Mouse (Mus musculus): ENCODE results near the gene Med13l. TPM values are rescaled to one million over a fixed set of nuclear protein-coding genes. Genes with fewer than 3 reads are reported as not detected.

The Med13l gene
- polyA plus RNA-seq, 1 experiment from 2014 or later = 17.1 TPM

DNA sequence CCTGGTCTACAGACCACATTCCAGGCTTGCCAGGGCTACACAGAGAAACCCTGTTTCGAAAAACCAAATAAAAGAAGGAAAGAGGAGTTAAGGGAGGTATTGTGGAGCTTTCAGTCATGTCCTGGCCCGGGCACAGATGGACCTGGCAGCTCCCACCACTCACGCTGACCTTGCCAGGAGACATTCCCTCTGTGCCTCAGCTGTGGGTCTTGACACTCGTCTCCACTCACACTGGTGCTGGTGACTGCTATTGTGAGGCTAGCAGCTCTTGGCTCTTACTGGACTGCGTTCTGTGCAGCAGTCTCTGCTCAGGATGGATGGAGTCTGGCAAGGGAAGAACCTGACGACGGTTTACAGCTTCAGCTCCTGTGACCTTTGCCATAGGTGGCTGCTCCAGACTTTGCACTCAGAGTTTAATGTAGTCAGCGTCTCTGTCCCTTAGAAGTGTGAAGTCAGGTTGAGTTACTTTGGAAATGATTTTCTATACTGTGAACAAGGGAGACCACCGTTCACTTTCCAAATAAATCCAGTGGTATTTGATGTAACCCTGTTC is 118.9 kb downstream of the Med13l start:
- Histone ChIP-seq H3K9ac (replicated peaks) (no peak overlapping the region), H3K9me3 (no peaks in the 10 kb centered on the region), H3K27ac (no peak overlapping the region), H3K4me1 (replicated peaks) (peaks cover 12% of the 10 kb centered on the region), H3K4me3 (replicated peaks) (no peak overlapping the region), H3K4me2 (no peak overlapping the region), H3K27me3 (no peaks in the 10 kb centered on the region), H3K36me3 (peaks cover 23% of the 10 kb centered on the region)
- WGBS = 66% methylated on average over 9 of the region's 9 CpGs
- ATAC-seq (ENCODE audit: insufficient number of reproducible peaks, insufficient read depth, low FRiP score, low TSS enrichment, low read depth) = no peak

DNA sequence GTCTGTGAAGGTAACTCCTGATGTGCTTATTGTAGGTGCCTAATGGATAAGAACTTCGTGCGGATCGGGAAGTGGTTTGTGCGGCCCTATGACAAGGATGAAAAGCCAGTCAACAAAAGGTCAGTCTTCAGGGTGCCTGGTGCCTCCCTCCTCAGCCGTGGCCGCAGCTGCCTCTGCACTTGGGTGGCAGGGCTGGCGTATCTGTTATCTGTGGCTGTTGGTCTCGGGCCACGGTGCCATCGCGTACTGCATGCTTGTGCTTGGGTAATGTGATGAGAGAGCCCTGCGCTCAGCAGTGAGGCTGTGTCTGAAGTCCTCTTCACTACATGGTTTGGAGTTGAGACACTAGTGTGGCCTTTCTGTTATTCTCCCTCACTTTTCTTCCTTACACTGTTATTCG is 120.4 kb downstream of the Med13l start:
- WGBS = 95% methylated on average over 13 of the region's 13 CpGs

DNA sequence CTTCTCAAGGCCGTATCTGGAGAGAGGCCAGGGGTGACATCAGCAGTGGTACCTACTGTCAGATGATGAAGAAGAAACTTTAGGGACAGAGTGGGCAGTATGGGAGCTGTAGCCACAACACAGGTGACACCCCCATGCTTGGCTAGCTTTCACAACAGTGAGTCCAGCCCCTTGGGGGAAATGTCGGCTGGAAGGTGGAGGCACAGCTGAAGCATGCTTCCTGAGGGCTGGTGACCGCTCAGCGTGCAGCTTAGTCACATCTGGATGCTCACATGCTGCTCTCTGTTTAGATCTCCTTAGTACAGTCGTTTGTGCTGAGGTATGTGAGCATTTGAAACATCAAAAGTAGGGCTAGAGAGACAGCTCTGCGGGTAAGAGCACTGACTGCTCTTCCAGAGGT is 121.5 kb downstream of the Med13l start:
- H3K4me3 ChIP-seq (replicated peaks) = no peak overlapping the region
- H3K4me1 ChIP-seq (replicated peaks) = 0 out of 2 replicates have a peak, but pooled peaks cover 6% of the 10 kb centered on the region
- H3K27me3 ChIP-seq = no peaks in the 10 kb centered on the region
- ATAC-seq (ENCODE audit: insufficient number of reproducible peaks, insufficient read depth, low FRiP score, low TSS enrichment, low read depth) = no peak
- H3K4me2 ChIP-seq = no peak overlapping the region
- H3K9me3 ChIP-seq = no peaks in the 10 kb centered on the region
- no peak overlapping the region for H3K9ac ChIP-seq (replicated peaks)
- 91% methylated on average over 6 of the region's 6 CpGs for WGBS
- H3K36me3 ChIP-seq = peaks cover 23% of the 10 kb centered on the region
- H3K27ac ChIP-seq = no peak overlapping the region

More for the DNA sequence above, 120.4 kb downstream of the Med13l start:
- Histone ChIP-seq H3K9ac (replicated peaks) (no peak overlapping the region), H3K9me3 (no peaks in the 10 kb centered on the region), H3K27me3 (no peaks in the 10 kb centered on the region), H3K4me2 (no peak overlapping the region), H3K4me3 (replicated peaks) (no peak overlapping the region), H3K4me1 (replicated peaks) (peaks cover 4% of the 10 kb centered on the region; the same call in 1 of the 2 replicates), H3K27ac (no peak overlapping the region), H3K36me3 (peaks cover 23% of the 10 kb centered on the region)
- no peak for ATAC-seq (ENCODE audit: insufficient number of reproducible peaks, insufficient read depth, low FRiP score, low TSS enrichment, low read depth)

DNA sequence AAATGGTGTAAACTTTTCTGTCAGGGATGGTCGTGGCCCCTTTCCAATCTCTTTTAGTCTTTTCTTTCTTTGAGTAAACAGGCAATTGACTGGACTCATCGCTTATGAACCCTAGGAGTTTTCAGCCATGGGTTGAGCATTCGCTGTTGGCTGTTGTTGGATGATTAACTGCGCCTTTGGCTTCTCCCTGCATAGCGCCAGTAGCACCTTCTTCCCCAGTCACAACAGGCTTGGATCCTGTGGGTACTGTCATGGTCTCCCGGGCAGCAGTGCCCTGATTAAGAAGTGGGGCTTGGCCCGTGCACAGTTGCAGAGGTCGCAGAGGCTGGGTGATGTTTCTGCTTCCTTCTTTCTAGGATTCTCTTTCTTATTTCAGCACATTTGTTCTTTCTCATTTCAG is 124.7 kb downstream of the Med13l start:
- no peak overlapping the region for H3K4me2 ChIP-seq
- no peak for ATAC-seq (ENCODE audit: insufficient number of reproducible peaks, insufficient read depth, low FRiP score, low TSS enrichment, low read depth)
- 88% methylated on average over 8 of the region's 8 CpGs for WGBS

DNA sequence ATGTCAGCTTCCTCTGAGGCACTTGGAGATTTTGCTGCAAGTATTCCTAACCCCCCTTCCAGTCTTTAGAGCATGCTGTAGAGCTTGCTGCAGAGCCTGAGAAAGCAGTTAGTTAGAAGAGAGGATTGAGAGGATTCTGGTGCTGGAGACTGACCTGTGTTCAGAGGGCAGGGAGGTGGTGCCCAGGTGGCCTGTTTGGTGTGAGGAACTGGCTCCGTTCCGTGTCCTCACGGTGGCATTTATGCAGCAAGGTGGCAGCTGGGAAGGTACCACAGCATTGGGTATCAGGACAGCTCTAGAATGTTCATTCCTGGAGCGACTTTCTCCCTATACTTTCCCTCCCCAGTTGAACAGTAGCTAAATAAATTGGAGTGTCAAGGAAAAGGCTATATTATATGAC is 125.5 kb downstream of the Med13l start:
- ATAC-seq (ENCODE audit: insufficient number of reproducible peaks, insufficient read depth, low FRiP score, low TSS enrichment, low read depth) = no peak
- no peaks in the 10 kb centered on the region for H3K9me3 ChIP-seq
- H3K27ac ChIP-seq = no peak overlapping the region
- WGBS = 85% methylated on average over 4 of the region's 4 CpGs
- no peaks in the 10 kb centered on the region for H3K27me3 ChIP-seq
- peaks cover 17% of the 10 kb centered on the region for H3K36me3 ChIP-seq
- H3K4me3 ChIP-seq (replicated peaks) = no peak overlapping the region
- no peak overlapping the region for H3K4me2 ChIP-seq
- no peak overlapping the region for H3K9ac ChIP-seq (replicated peaks)
- peaks cover 14% of the 10 kb centered on the region for H3K4me1 ChIP-seq (replicated peaks)

More for the DNA sequence above, 124.7 kb downstream of the Med13l start:
- Histone ChIP-seq H3K9me3 (no peaks in the 10 kb centered on the region), H3K4me3 (replicated peaks) (no peak overlapping the region), H3K9ac (replicated peaks) (no peak overlapping the region), H3K36me3 (peaks cover 23% of the 10 kb centered on the region), H3K27ac (no peak overlapping the region), H3K27me3 (no peaks in the 10 kb centered on the region), H3K4me1 (replicated peaks) (peaks cover 14% of the 10 kb centered on the region)

DNA sequence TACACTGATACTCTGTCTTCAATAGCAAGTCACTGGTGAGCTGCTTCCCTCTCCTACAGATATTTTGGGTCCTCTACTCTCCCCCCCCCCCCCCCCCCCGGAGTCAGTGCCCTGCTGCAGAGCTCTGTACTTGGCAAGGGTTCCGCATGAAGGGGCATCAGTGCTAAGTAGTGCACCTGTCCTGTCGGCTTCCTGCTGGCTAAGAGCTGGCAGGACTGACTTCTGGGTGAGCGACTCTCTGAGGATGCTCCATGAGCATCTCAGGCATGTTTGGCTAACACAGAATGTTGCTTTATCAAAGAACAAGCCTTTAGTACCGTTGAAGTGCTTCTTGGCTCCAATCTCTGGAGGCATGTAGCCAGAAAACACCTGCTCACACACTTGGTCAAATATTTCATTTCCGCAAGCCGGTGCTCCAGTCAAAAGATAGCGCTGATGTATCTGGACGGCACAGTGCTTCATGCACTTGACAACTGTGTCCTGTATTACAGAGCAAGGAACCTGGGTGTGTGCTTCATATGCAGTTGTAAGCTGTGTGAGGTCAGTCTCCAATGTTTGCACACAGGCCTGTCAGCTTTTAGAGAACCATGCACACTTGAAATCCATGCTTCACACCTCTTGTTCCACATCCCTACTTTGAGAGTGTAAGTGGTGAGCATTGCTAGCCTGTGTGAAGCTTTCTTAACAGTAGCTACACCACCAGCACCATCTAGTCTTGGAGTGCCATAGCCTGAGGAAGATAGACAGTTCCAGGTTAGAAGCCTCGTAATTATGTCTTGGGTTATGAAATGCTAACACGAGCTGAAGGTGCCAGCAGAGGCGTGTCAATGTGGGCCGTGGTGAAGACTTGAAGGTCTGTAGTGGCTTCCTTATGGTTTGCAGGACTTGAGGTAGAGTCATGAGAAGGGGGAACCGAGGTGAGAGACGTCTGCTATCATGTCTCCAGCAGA is 128.7 kb downstream of the Med13l start:
- Histone ChIP-seq H3K27ac (no peak overlapping the region), H3K36me3 (no peaks in the 10 kb centered on the region), H3K27me3 (no peaks in the 10 kb centered on the region), H3K9ac (replicated peaks) (no peak overlapping the region), H3K4me1 (replicated peaks) (peaks cover 14% of the 10 kb centered on the region), H3K4me3 (replicated peaks) (no peak overlapping the region), H3K9me3 (no peaks in the 10 kb centered on the region), H3K4me2 (no peak overlapping the region)
- ATAC-seq (ENCODE audit: insufficient number of reproducible peaks, insufficient read depth, low FRiP score, low TSS enrichment, low read depth) = no peak
- WGBS = 89% methylated on average over 15 of the region's 15 CpGs

DNA sequence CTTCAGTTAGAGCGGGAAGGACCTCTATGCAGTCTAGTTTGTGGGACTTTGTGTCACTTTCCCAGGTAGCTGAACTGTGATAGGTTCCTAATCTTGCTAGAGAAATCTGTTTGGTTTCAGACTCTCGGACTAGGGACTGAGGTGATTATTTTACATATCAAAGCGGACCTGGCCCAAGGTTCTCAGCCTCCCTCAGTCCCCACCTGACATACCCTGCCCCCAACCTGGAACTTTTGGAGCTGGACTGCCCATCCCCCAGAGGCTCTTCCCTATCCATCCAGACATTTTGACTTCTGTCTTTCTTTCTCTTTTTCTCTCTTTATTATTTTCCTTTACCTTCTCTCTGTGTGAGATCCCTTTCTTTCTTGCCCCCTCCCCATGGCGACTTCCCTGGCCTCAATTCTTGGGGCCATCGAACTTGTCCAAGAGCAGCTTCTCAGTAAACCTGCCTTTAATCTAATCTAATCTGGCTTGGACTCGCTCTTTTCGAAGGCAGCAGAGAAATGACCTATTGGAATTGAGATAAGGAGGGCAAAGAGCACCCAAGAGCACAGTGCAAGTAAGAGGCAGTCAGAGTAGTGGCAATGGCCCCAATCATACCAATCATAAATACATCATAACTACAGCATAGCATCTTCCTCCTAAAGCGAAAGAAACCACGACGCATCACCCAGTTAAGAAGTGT is 130.7 kb downstream of the Med13l start:
- H3K27ac ChIP-seq = no peak overlapping the region
- H3K9me3 ChIP-seq = no peaks in the 10 kb centered on the region
- no peaks in the 10 kb centered on the region for H3K36me3 ChIP-seq
- no peak for ATAC-seq (ENCODE audit: insufficient number of reproducible peaks, insufficient read depth, low FRiP score, low TSS enrichment, low read depth)
- WGBS = 85% methylated on average over 10 of the region's 10 CpGs
- H3K27me3 ChIP-seq = no peaks in the 10 kb centered on the region
- no peak overlapping the region for H3K4me3 ChIP-seq (replicated peaks)
- no peak overlapping the region for H3K9ac ChIP-seq (replicated peaks)
- H3K4me2 ChIP-seq = no peak overlapping the region
- peaks cover 23% of the 10 kb centered on the region for H3K4me1 ChIP-seq (replicated peaks)

DNA sequence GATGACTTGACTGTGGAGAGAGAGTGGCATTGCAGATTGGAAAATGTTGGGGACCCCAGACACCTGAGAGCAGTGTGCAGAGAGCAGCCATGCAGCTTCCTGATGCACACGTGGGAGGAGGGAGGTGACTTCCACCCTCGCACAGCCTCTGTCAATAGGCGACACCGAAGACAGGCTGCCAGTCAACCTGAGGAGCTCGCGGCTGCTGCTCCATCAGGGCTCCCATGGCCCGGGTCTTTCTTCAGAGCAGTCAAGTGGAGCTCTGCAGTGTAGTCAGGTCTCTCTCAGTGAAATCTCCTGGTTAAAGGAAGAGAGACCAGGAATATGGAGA is 131.2 kb downstream of the Med13l start:
- no peak overlapping the region for H3K9ac ChIP-seq (replicated peaks)
- no peak overlapping the region for H3K4me2 ChIP-seq
- no peak overlapping the region for H3K4me3 ChIP-seq (replicated peaks)
- H3K9me3 ChIP-seq = no peaks in the 10 kb centered on the region
- WGBS = 69% methylated on average over 7 of the region's 7 CpGs
- ATAC-seq (ENCODE audit: insufficient number of reproducible peaks, insufficient read depth, low FRiP score, low TSS enrichment, low read depth) = no peak
- H3K27ac ChIP-seq = no peak overlapping the region
- no peaks in the 10 kb centered on the region for H3K27me3 ChIP-seq
- H3K4me1 ChIP-seq (replicated peaks) = peaks cover 28% of the 10 kb centered on the region
- no peaks in the 10 kb centered on the region for H3K36me3 ChIP-seq

DNA sequence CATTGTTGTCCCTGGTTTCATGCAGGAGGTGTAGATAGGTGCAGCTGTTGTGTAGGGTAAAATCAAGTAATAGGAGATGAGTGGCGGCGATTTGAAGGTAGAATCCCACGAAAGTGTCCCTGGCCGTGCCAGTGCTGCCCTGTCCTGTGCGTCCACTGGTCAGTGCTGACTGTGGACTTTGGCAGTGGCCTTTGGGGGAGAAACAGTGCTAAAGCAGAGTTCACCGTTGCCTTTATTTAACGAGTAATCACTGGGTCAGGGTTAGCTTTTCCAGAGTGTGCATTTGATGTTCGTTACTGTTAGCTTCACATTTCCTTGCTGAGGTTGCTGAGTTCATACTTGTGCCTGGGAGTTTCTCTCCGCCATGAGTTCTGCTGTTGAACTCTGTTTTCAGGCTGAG is 133.5 kb downstream of the Med13l start:
- Histone ChIP-seq H3K4me2 (no peak overlapping the region), H3K27ac (no peak overlapping the region), H3K36me3 (no peaks in the 10 kb centered on the region), H3K9me3 (no peaks in the 10 kb centered on the region), H3K9ac (replicated peaks) (no peak overlapping the region), H3K4me3 (replicated peaks) (no peak overlapping the region), H3K27me3 (no peaks in the 10 kb centered on the region), H3K4me1 (replicated peaks) (peaks cover 27% of the 10 kb centered on the region; the same call in 1 of the 2 replicates)
- 81% methylated on average over 9 of the region's 9 CpGs for WGBS
- no peak for ATAC-seq (ENCODE audit: insufficient number of reproducible peaks, insufficient read depth, low FRiP score, low TSS enrichment, low read depth)

DNA sequence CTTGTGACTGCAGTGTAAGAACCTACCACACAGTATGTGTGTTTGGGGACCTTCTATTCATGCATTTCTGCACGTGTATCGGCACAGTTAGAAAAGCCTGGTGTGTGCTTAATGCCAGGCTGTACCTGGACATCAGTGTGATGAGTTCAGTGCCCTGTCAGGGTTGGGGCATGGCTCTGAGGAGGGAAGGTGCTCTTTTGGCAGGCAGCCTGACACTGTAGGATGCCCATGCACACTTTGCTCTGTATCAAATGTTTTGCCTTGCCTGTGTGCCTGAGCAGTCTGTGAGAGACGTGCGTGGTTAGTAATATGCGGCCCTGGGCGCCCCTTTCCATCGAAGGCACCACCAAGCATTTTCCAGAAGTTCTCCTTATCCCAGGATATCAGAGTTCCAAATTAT is 136.6 kb downstream of the Med13l start:
- H3K27ac ChIP-seq = no peak overlapping the region
- no peak for ATAC-seq (ENCODE audit: insufficient number of reproducible peaks, insufficient read depth, low FRiP score, low TSS enrichment, low read depth)
- no peak overlapping the region for H3K9ac ChIP-seq (replicated peaks)
- no peak overlapping the region for H3K4me2 ChIP-seq
- WGBS = 89% methylated on average over 7 of the region's 7 CpGs
- H3K36me3 ChIP-seq = no peaks in the 10 kb centered on the region
- no peaks in the 10 kb centered on the region for H3K9me3 ChIP-seq
- H3K27me3 ChIP-seq = no peaks in the 10 kb centered on the region
- no peak overlapping the region for H3K4me3 ChIP-seq (replicated peaks)
- peaks cover 47% of the 10 kb centered on the region for H3K4me1 ChIP-seq (replicated peaks)

DNA sequence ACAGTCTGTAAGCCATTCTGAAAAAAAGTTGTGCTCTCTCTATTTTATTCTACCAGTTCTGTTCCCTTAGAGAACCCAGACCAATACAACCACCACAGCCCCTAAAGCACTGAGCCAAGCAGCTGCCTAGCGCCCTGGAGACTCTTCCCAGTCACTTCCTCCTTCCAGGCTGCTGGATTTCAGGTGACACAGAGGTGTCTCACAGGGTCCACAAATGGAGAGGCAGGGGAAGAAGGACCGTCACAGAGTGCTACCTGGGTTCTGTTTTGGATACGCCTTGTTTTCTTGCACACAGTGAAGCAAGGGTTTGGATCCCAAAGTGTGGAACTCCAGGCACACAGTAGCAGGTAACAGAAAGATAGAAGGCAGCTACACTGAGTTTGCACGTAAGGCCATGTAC is 140.5 kb downstream of the Med13l start:
- Histone ChIP-seq H3K9ac (replicated peaks) (no peak overlapping the region), H3K9me3 (no peaks in the 10 kb centered on the region), H3K4me1 (replicated peaks) (peaks cover 66% of the 10 kb centered on the region), H3K36me3 (no peaks in the 10 kb centered on the region), H3K4me3 (replicated peaks) (no peak overlapping the region), H3K27me3 (no peaks in the 10 kb centered on the region), H3K27ac (no peak overlapping the region), H3K4me2 (no peak overlapping the region)
- 86% methylated on average over 4 of the region's 4 CpGs for WGBS
- no peak for ATAC-seq (ENCODE audit: insufficient number of reproducible peaks, insufficient read depth, low FRiP score, low TSS enrichment, low read depth)

Data from limb, embryonic 12.5 days (tissue).